Mouse (Mus musculus): ENCODE data around the gene Gcn1l1. TPM values are rescaled to one million over a fixed set of nuclear protein-coding genes. Genes with fewer than 3 reads are reported as not detected.
"Not testable (repeated sequence)": the region's sequence is repeated elsewhere in the genome, so short reads cannot be mapped to it uniquely, and the experiment has no call there.

Gcn1l1 gene
- polyA plus RNA-seq, 1 experiment from 2014 or later: 39.6 TPM

- Histone ChIP-seq H3K9me3 (ENCODE audit: control insufficient read depth, low read length) (no peaks in the 10 kb centered on the region), H3K4me1 (ENCODE audit: control insufficient read depth, insufficient read depth, low read length) (no peaks in the 10 kb centered on the region), H3K27ac (replicated peaks; ENCODE audit: low read depth, low read length) (no peak overlapping the region), H3K9ac (ENCODE audit: low read length) (no peak overlapping the region), H3K27me3 (ENCODE audit: control insufficient read depth, insufficient read depth, low read length) (no peaks in the 10 kb centered on the region), H3K4me3 (ENCODE audit: low read depth, low read length) (no peak overlapping the region), H3K36me3 (ENCODE audit: control insufficient read depth, insufficient read depth, low read length) (peaks cover 34% of the 10 kb centered on the region), H3K4me2 (ENCODE audit: low read depth, severe bottlenecking) (no peak overlapping the region)
- no peak for DNase-seq (ENCODE audit: low spot score)
- no peak for ATAC-seq (ENCODE audit: insufficient number of reproducible peaks, low FRiP score, low TSS enrichment, low read depth)
- WGBS: 70% methylated on average over 17 of the region's 17 CpGs
These were observed 7.9 kb downstream of the Gcn1l1 start for GRCm38 (mm10) chr5:115572679-115573535.

GRCm38 (mm10) chr5:115574992-115575391, 9.9 kb downstream of the Gcn1l1 start:
- no peak for DNase-seq (ENCODE audit: low spot score)
- no peaks in the 10 kb centered on the region for H3K27me3 ChIP-seq (ENCODE audit: control insufficient read depth, insufficient read depth, low read length)
- H3K4me2 ChIP-seq (ENCODE audit: low read depth, severe bottlenecking): no peak overlapping the region
- no peaks in the 10 kb centered on the region for H3K9me3 ChIP-seq (ENCODE audit: control insufficient read depth, low read length)
- no peak for ATAC-seq (ENCODE audit: insufficient number of reproducible peaks, low FRiP score, low TSS enrichment, low read depth)
- H3K36me3 ChIP-seq (ENCODE audit: control insufficient read depth, insufficient read depth, low read length): peaks cover 49% of the 10 kb centered on the region
- no peak overlapping the region for H3K9ac ChIP-seq (ENCODE audit: low read length)
- no peaks in the 10 kb centered on the region for H3K4me1 ChIP-seq (ENCODE audit: control insufficient read depth, insufficient read depth, low read length)
- H3K27ac ChIP-seq (replicated peaks; ENCODE audit: low read depth, low read length): no peak overlapping the region
- 89% methylated on average over 8 of the region's 8 CpGs for WGBS
- no peak overlapping the region for H3K4me3 ChIP-seq (ENCODE audit: low read depth, low read length)

GRCm38 (mm10) chr5:115577686-115578085, 12.6 kb downstream of the Gcn1l1 start:
- ATAC-seq (ENCODE audit: insufficient number of reproducible peaks, low FRiP score, low TSS enrichment, low read depth); H3K9me3 ChIP-seq (ENCODE audit: control insufficient read depth, low read length); H3K4me1 ChIP-seq (ENCODE audit: control insufficient read depth, insufficient read depth, low read length); H3K9ac ChIP-seq (ENCODE audit: low read length); H3K27ac ChIP-seq (replicated peaks; ENCODE audit: low read depth, low read length); H3K4me3 ChIP-seq (ENCODE audit: low read depth, low read length); DNase-seq (ENCODE audit: low spot score); H3K27me3 ChIP-seq (ENCODE audit: control insufficient read depth, insufficient read depth, low read length); H3K4me2 ChIP-seq (ENCODE audit: low read depth, severe bottlenecking): not testable (repeated sequence)
- WGBS: 95% methylated on average over 4 of the region's 4 CpGs
- peaks cover 70% of the 10 kb centered on the region for H3K36me3 ChIP-seq (ENCODE audit: control insufficient read depth, insufficient read depth, low read length)

- ATAC-seq (ENCODE audit: insufficient number of reproducible peaks, low FRiP score, low TSS enrichment, low read depth): no peak
- Histone ChIP-seq H3K4me3 (ENCODE audit: low read depth, low read length) (no peak overlapping the region), H3K4me1 (ENCODE audit: control insufficient read depth, insufficient read depth, low read length) (no peaks in the 10 kb centered on the region), H3K4me2 (ENCODE audit: low read depth, severe bottlenecking) (no peak overlapping the region), H3K27me3 (ENCODE audit: control insufficient read depth, insufficient read depth, low read length) (no peaks in the 10 kb centered on the region), H3K36me3 (ENCODE audit: control insufficient read depth, insufficient read depth, low read length) (peaks cover 77% of the 10 kb centered on the region), H3K9ac (ENCODE audit: low read length) (no peak overlapping the region), H3K27ac (replicated peaks; ENCODE audit: low read depth, low read length) (no peak overlapping the region), H3K9me3 (ENCODE audit: control insufficient read depth, low read length) (peaks cover 5% of the 10 kb centered on the region; the same call in 1 of the 2 replicates)
- WGBS: 95% methylated on average over 14 of the region's 14 CpGs
- DNase-seq (ENCODE audit: low spot score): no peak
These were observed 13.9 kb downstream of the Gcn1l1 start for GRCm38 (mm10) chr5:115578922-115579321.

- Histone ChIP-seq H3K36me3 (ENCODE audit: control insufficient read depth, insufficient read depth, low read length) (peaks cover 75% of the 10 kb centered on the region), H3K4me3 (ENCODE audit: low read depth, low read length) (no peak overlapping the region), H3K27ac (replicated peaks; ENCODE audit: low read depth, low read length) (no peak overlapping the region), H3K9ac (ENCODE audit: low read length) (no peak overlapping the region), H3K27me3 (ENCODE audit: control insufficient read depth, insufficient read depth, low read length) (no peaks in the 10 kb centered on the region), H3K4me1 (ENCODE audit: control insufficient read depth, insufficient read depth, low read length) (no peaks in the 10 kb centered on the region), H3K9me3 (ENCODE audit: control insufficient read depth, low read length) (peaks cover 5% of the 10 kb centered on the region; the same call in 1 of the 2 replicates), H3K4me2 (ENCODE audit: low read depth, severe bottlenecking) (no peak overlapping the region)
- no peak for ATAC-seq (ENCODE audit: insufficient number of reproducible peaks, low FRiP score, low TSS enrichment, low read depth)
- WGBS: 88% methylated on average over 5 of the region's 5 CpGs
- DNase-seq (ENCODE audit: low spot score): no peak
These were observed 14.3 kb downstream of the Gcn1l1 start for GRCm38 (mm10) chr5:115579363-115579762.

GRCm38 (mm10) chr5:115580229-115581001, 15.4 kb downstream of the Gcn1l1 start:
- ATAC-seq (ENCODE audit: insufficient number of reproducible peaks, low FRiP score, low TSS enrichment, low read depth): no peak
- no peaks in the 10 kb centered on the region for H3K27me3 ChIP-seq (ENCODE audit: control insufficient read depth, insufficient read depth, low read length)
- no peak overlapping the region for H3K4me2 ChIP-seq (ENCODE audit: low read depth, severe bottlenecking)
- H3K36me3 ChIP-seq (ENCODE audit: control insufficient read depth, insufficient read depth, low read length): peaks cover 74% of the 10 kb centered on the region
- no peak overlapping the region for H3K9ac ChIP-seq (ENCODE audit: low read length)
- peaks cover 5% of the 10 kb centered on the region; the same call in 1 of the 2 replicates for H3K9me3 ChIP-seq (ENCODE audit: control insufficient read depth, low read length)
- WGBS: 90% methylated on average over 14 of the region's 14 CpGs
- DNase-seq (ENCODE audit: low spot score): no peak
- no peaks in the 10 kb centered on the region for H3K4me1 ChIP-seq (ENCODE audit: control insufficient read depth, insufficient read depth, low read length)
- H3K27ac ChIP-seq (replicated peaks; ENCODE audit: low read depth, low read length): no peak overlapping the region
- no peak overlapping the region for H3K4me3 ChIP-seq (ENCODE audit: low read depth, low read length)

GRCm38 (mm10) chr5:115581662-115582061, 16.6 kb downstream of the Gcn1l1 start:
- ATAC-seq (ENCODE audit: insufficient number of reproducible peaks, low FRiP score, low TSS enrichment, low read depth): no peak
- peaks cover 5% of the 10 kb centered on the region; the same call in 1 of the 2 replicates for H3K9me3 ChIP-seq (ENCODE audit: control insufficient read depth, low read length)
- H3K9ac ChIP-seq (ENCODE audit: low read length): no peak overlapping the region
- no peak for DNase-seq (ENCODE audit: low spot score)
- no peak overlapping the region for H3K27ac ChIP-seq (replicated peaks; ENCODE audit: low read depth, low read length)
- H3K36me3 ChIP-seq (ENCODE audit: control insufficient read depth, insufficient read depth, low read length): peaks cover 74% of the 10 kb centered on the region
- no peaks in the 10 kb centered on the region for H3K4me1 ChIP-seq (ENCODE audit: control insufficient read depth, insufficient read depth, low read length)
- no peaks in the 10 kb centered on the region for H3K27me3 ChIP-seq (ENCODE audit: control insufficient read depth, insufficient read depth, low read length)
- no peak overlapping the region for H3K4me2 ChIP-seq (ENCODE audit: low read depth, severe bottlenecking)
- WGBS: 92% methylated on average over 9 of the region's 9 CpGs
- no peak overlapping the region for H3K4me3 ChIP-seq (ENCODE audit: low read depth, low read length)

GRCm38 (mm10) chr5:115585616-115586015, 20.6 kb downstream of the Gcn1l1 start:
- H3K27me3 ChIP-seq (ENCODE audit: control insufficient read depth, insufficient read depth, low read length): no peaks in the 10 kb centered on the region
- H3K9me3 ChIP-seq (ENCODE audit: control insufficient read depth, low read length): peaks cover 5% of the 10 kb centered on the region; the same call in 1 of the 2 replicates
- no peak overlapping the region for H3K27ac ChIP-seq (replicated peaks; ENCODE audit: low read depth, low read length)
- no peak overlapping the region for H3K9ac ChIP-seq (ENCODE audit: low read length)
- DNase-seq (ENCODE audit: low spot score) (no peak), ATAC-seq (ENCODE audit: insufficient number of reproducible peaks, low FRiP score, low TSS enrichment, low read depth) (no peak)
- no peak overlapping the region for H3K4me2 ChIP-seq (ENCODE audit: low read depth, severe bottlenecking)
- WGBS: 88% methylated on average over 12 of the region's 12 CpGs
- H3K4me3 ChIP-seq (ENCODE audit: low read depth, low read length): no peak overlapping the region
- H3K4me1 ChIP-seq (ENCODE audit: control insufficient read depth, insufficient read depth, low read length): no peaks in the 10 kb centered on the region
- H3K36me3 ChIP-seq (ENCODE audit: control insufficient read depth, insufficient read depth, low read length): peaks cover 78% of the 10 kb centered on the region
